9 mouse cellular contexts compared by ENCODE assay signal in the genomic region with DNA sequence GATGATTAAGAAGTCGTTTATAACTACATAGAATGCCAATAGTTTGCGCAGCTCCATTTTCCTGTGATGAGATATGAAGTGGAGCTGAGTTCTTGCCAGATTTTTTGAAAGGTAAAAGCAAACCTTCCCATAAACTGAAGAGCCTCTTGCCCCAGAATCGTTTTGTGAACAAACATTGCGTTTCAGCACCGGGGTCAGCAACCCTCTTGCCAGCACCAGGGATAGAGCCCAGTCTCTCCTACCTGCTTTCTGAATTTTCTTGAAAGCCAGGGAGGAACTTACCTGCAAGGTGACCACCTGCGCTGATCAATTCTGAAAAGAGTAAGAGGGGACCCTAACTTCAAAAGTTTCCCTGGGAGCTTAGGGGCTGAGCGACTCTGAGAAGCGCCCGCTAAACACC. TPM values are rescaled to one million over a fixed set of nuclear protein-coding genes. Genes with fewer than 3 reads are reported as not detected.
DNase-seq lines count a peak whose midpoint lies in the region; ATAC-seq and TF ChIP-seq lines count a peak whose summit lies in the region.
"Had no signal": no experiment of that assay in that cellular context is flagged by ENCODE, and none has a peak within 500 bp of the region (broad histone marks: within the 10 kb centered on the region; RNA-seq: fewer than 3 reads in every experiment).

No protein-coding gene starts in this region.

- TF ChIP-seq POLR2A in cerebellum, adult 2 months (IDR thresholded peaks at IDR 0.05; ENCODE audit: borderline replicate concordance, insufficient read depth, low read length) = no peak

- H3K27me3 ChIP-seq in heart, embryonic 10.5 days (ENCODE audit: insufficient read depth, poor library complexity, severe bottlenecking) = peaks cover 43% of the 10 kb centered on the region
- H3K27me3 ChIP-seq in forebrain, embryonic 16.5 days (replicated peaks; ENCODE audit: control insufficient read depth, insufficient read depth, low read length) = peaks cover 29% of the 10 kb centered on the region
- H3K27me3 ChIP-seq in midbrain, embryonic 12.5 days = peaks cover 32% of the 10 kb centered on the region
- no peaks in the 10 kb centered on the region for H3K27me3 ChIP-seq in cerebellum, adult 2 months (ENCODE audit: control insufficient read depth, insufficient read depth, low read length)

- no peak overlapping the region for H3K27ac ChIP-seq in heart, embryonic 10.5 days
- H3K27ac ChIP-seq in forebrain, embryonic 16.5 days (ENCODE audit: low read length) = no peak overlapping the region
- H3K27ac ChIP-seq in midbrain, embryonic 12.5 days (replicated peaks) = no peak overlapping the region
- H3K27ac ChIP-seq in cerebellum, adult 2 months (ENCODE audit: insufficient read depth, low read length) = no peak overlapping the region

- H3K9ac ChIP-seq in forebrain, embryonic 16.5 days (replicated peaks; ENCODE audit: low read depth, low read length) = no peak overlapping the region
- H3K9ac ChIP-seq in midbrain, embryonic 12.5 days (replicated peaks) = 0 out of 2 replicates have a peak overlapping the region, but pooled peaks have one; percentile 24

- DNase-seq in heart, postnatal 4 days = peak; percentile 32
- DNase-seq in heart, embryonic 10.5 days (ENCODE audit: low spot score) = no peak
- DNase-seq in ZHBTc4 (ENCODE audit: low read depth, low spot score) = peak; percentile 50
- DNase-seq in left cerebral cortex, postnatal 14 days (ENCODE audit: low spot score in 2 of 2) = no peak
- DNase-seq in cerebellum, adult 2 months = no peak

- intact Hi-C loops in left cerebral cortex, postnatal 14 days (cut with DNase I) = loop anchor here (10.0 kb wide), 1 partner anchor 155 kb away; no protein-coding TSS in a partner anchor

- no peak overlapping the region for H3K4me3 ChIP-seq in heart, embryonic 10.5 days
- H3K4me3 ChIP-seq in forebrain, embryonic 16.5 days (replicated peaks; ENCODE audit: low read length) = peak overlapping the region; percentile 33
- peak overlapping the region; percentile 25 for H3K4me3 ChIP-seq in midbrain, embryonic 12.5 days
- H3K4me3 ChIP-seq in cerebellum, adult 2 months (replicated peaks; ENCODE audit: insufficient read depth, low read depth, low read length) = no peak overlapping the region

- ATAC-seq in forebrain, embryonic 16.5 days = no peak
- no peak for ATAC-seq in midbrain, embryonic 12.5 days (ENCODE audit: low FRiP score, low read depth)
- ATAC-seq in megakaryocyte, adult 5-6 weeks (ENCODE audit: poor library complexity, severe bottlenecking) = no peak

- H3K4me2 ChIP-seq in forebrain, embryonic 16.5 days (ENCODE audit: low read length) = peak overlapping the region; percentile 41; the same call in 1 of the 2 replicates
- H3K4me2 ChIP-seq in midbrain, embryonic 12.5 days (replicated peaks) = peak overlapping the region; percentile 37

- H3K4me1 ChIP-seq in heart, embryonic 10.5 days = peaks cover 3% of the 10 kb centered on the region; the same call in 1 of the 2 replicates
- peaks cover 4% of the 10 kb centered on the region for H3K4me1 ChIP-seq in forebrain, embryonic 16.5 days (replicated peaks; ENCODE audit: control insufficient read depth, insufficient read depth, low read length)
- peaks cover 12% of the 10 kb centered on the region for H3K4me1 ChIP-seq in midbrain, embryonic 12.5 days
- no peaks in the 10 kb centered on the region; the same call in 1 of the 2 replicates for H3K4me1 ChIP-seq in cerebellum, adult 2 months (ENCODE audit: control insufficient read depth, insufficient read depth, low read length)

- 7% methylated on average over 9 of the region's 9 CpGs for WGBS in heart, embryonic 10.5 days
- 7% methylated on average over 9 of the region's 9 CpGs for WGBS in forebrain, embryonic 16.5 days
- 6% methylated on average over 9 of the region's 9 CpGs for WGBS in midbrain, embryonic 12.5 days
- WGBS in cerebellum, adult 2 months = 7% methylated on average over 9 of the region's 9 CpGs

- TF ChIP-seq CTCF in cerebellum, adult 2 months (IDR thresholded peaks at IDR 0.05; ENCODE audit: borderline replicate concordance, insufficient read depth, low read depth, low read length) = no peak

- H3K36me3 ChIP-seq in heart, embryonic 10.5 days = no peaks in the 10 kb centered on the region
- H3K36me3 ChIP-seq in forebrain, embryonic 16.5 days (ENCODE audit: control insufficient read depth, insufficient read depth) = no peaks in the 10 kb centered on the region
- no peaks in the 10 kb centered on the region for H3K36me3 ChIP-seq in midbrain, embryonic 12.5 days

- no peaks in the 10 kb centered on the region for H3K9me3 ChIP-seq in heart, embryonic 10.5 days
- no peaks in the 10 kb centered on the region for H3K9me3 ChIP-seq in forebrain, embryonic 16.5 days (ENCODE audit: control insufficient read depth, low read length)
- no peaks in the 10 kb centered on the region for H3K9me3 ChIP-seq in midbrain, embryonic 12.5 days

RNA-seq across cellular contexts. Expression of a gene that starts 0.6 kb away (rescaled TPM):
- not detected for total RNA-seq in heart, postnatal 4 days (2021)
- polyA plus RNA-seq in heart, embryonic 10.5 days (2016; fragmentation: Nextera tagmentation; extraction: Ambion mirVana) = 1.0 TPM in 1 of 2 replicates, not detected in the other
- 208 and 241 TPM in 2 replicates for polyA plus RNA-seq in forebrain, embryonic 16.5 days (2015; fragmentation: Nextera tagmentation; extraction: Ambion mirVana)
- polyA plus RNA-seq in midbrain, embryonic 12.5 days (2016; fragmentation: Nextera tagmentation; extraction: Ambion mirVana) = 65.2 and 82.0 TPM in 2 replicates
- total RNA-seq in left cerebral cortex, postnatal 14 days (2021) = 100 to 1,000 TPM; 353 to 455 TPM
- not detected in 2 replicates for total RNA-seq in megakaryocyte, adult 5-6 weeks (2015)
- total RNA-seq in megakaryocyte, adult 5-6 weeks (2017) = not detected in 2 replicates
- polyA plus RNA-seq in cerebellum, adult 2 months (2012; rRNA removed) = 123 and 149 TPM in 2 replicates

RNA-seq across cellular contexts. Expression of a gene that starts 42.0 kb away (rescaled TPM):
- total RNA-seq in heart, postnatal 4 days (2021) = not detected
- polyA plus RNA-seq in heart, embryonic 10.5 days (2016; fragmentation: Nextera tagmentation; extraction: Ambion mirVana) = not detected in 2 replicates
- polyA plus RNA-seq in forebrain, embryonic 16.5 days (2015; fragmentation: Nextera tagmentation; extraction: Ambion mirVana) = 0.11 TPM in 1 of 2 replicates, not detected in the other
- polyA plus RNA-seq in midbrain, embryonic 12.5 days (2016; fragmentation: Nextera tagmentation; extraction: Ambion mirVana) = not detected in 2 replicates
- total RNA-seq in left cerebral cortex, postnatal 14 days (2021) = under 1 TPM; 0.18 to 0.30 TPM
- not detected in 2 replicates for total RNA-seq in megakaryocyte, adult 5-6 weeks (2015)
- not detected in 2 replicates for total RNA-seq in megakaryocyte, adult 5-6 weeks (2017)
- polyA plus RNA-seq in cerebellum, adult 2 months (2012; rRNA removed) = not detected in 2 replicates
- polyA plus RNA-seq: liver, embryonic 16.5 days had no signal

Comparison
In these comparisons a context has a peak if more than half of its experiments do, and no peak if none do; other contexts are left out.
1. DNase-seq: peak in heart, postnatal 4 days (single experiment) and ZHBTc4 (single experiment); none in heart, embryonic 10.5 days (single experiment), left cerebral cortex, postnatal 14 days (0 of 2) and cerebellum, adult 2 months (0 of 2).
2. H3K4me3 ChIP-seq: peak in forebrain, embryonic 16.5 days (single experiment) and midbrain, embryonic 12.5 days (single experiment); none in heart, embryonic 10.5 days (single experiment) and cerebellum, adult 2 months (single experiment).
3. RNA of a gene that starts 0.6 kb away (polyA plus RNA-seq): 208 to 241 TPM in forebrain, embryonic 16.5 days, 123 to 149 TPM in cerebellum, adult 2 months and 65.2 to 82.0 TPM in midbrain, embryonic 12.5 days; 1.0 TPM in heart, embryonic 10.5 days; every median in the first group is over 10 times any median in the second.